Mouse (Mus musculus) heart, adult 11 months (tissue): ENCODE results near the gene Nccrp1.
"Not testable (repeated sequence)": the region's sequence is repeated elsewhere in the genome, so short reads cannot be mapped to it uniquely, and the experiment has no call there.

Experiments
- DNase-seq: peaks from one replicate; pipeline ENCODE4 v3.0.0; 2022

Gene Nccrp1

DNA sequence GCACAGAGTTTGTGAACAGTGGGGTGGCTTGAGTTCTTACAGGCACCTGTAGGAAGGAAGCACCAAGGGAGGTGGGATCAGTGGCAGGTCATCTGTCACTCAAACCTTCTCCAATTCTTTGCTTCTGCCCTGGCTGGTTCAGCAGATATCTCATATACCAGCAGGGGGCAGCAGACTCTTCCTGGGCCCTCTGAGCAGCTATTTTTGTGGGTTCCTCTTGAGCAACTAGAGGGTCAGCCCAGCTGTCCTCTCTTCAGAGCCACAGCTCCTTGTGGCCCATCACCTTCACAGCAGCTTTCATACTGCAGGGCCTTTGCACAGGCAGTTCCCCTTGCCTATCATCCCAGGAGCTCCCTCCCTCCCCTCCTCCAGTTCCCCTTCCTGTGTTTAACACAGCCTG, 21.2 kb upstream of the Nccrp1 start:
- DNase-seq = peak; percentile 92

DNA sequence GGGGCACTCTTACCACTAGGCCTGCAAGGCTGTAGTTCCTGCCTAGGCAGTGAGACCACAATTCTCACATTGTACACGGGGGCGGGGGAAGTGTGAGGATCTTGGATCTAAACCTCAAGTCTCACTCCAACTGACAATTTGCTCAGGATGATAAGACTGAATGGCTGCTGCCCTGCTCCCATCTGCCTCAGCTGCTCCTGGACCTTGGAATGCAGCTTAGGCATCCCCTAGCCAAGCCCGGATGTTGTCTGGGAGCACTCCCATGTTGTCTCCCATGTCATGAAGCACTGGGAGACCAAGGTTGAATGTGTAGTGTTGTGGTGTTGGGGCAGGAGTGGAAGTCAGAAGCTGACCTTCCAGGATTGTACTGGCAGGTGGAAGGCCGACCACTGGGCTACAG, 20.5 kb upstream of the Nccrp1 start:
- no peak for DNase-seq

DNA sequence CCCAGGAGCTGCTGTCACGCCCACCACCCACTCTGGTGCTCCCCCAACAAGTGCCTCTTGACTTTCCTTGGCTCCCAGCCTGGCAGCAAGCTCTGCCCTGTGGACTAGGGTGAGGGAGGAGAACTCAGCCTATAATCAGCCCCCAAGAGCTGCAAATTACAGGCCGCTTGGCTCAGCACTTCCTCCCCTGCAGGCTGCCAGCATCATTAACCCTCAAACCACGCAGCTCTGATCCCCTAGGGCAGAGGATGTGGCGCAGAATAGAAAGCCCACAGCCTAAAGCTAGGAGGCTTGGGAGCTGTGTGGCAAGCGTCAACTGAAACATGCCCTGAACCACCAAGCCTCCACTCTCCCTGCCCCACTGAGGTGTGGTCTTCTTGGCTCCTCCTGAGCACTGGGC, 18.4 kb upstream of the Nccrp1 start:
- DNase-seq = no peak

DNA sequence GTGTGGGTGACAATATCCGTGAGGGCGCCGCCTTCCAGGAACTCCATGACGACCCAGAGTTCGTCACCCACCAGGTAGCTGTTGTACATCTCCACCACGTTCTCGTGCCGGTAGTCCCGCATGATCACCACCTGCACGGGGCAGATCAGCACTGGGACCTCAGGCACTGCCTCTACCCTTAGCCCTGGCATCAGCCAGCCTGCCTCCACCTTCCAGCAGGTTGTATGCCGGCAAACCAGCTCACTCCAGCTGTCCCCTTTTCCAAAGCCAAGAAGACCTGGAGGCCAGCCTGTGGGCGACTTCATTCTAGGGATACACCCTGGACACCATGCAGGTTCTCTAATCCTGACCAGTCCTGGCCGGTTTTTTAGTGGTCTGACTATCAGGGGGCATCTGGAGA, 15.9 kb upstream of the Nccrp1 start:
- no peak for DNase-seq

DNA sequence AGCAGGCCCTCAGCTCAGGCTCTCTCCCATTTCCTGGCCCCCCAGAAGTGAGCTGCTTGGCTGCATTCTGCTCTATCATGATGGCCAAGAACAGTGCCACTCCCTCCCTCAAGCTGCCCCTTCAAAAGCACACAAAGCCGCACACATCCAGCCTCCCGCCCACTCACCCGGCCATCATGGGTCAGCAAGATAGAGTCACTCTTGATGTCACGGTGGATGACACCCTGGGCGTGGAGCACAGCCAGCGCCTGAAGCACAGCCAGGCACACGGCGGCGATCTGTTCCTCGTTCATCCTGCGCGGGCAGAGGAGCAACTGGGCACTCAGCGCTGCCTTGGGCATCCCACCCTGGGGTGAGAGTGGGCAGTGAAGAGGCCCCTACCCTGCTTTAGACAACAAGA, 15.3 kb upstream of the Nccrp1 start:
- no peak for DNase-seq

DNA sequence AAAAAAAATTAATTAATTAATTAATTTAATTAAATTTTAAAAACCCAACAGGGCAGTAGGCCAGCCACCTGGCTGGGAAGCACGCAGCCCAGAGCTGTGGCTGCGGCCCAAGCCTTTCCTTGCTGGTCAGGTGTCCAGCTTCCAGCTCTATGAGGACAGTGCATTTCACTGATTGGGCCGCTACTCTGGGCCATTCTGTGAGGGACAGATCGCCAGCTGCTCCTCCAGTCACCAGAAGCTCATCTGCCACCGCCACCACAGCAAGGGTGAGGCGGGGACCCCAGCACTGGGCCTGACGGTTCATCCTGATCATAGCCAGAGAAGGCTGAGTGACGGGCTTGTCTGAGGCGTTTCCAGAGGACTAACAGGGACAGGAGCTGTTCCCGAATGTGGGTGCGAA, 14.9 kb upstream of the Nccrp1 start:
- no peak for DNase-seq

DNA sequence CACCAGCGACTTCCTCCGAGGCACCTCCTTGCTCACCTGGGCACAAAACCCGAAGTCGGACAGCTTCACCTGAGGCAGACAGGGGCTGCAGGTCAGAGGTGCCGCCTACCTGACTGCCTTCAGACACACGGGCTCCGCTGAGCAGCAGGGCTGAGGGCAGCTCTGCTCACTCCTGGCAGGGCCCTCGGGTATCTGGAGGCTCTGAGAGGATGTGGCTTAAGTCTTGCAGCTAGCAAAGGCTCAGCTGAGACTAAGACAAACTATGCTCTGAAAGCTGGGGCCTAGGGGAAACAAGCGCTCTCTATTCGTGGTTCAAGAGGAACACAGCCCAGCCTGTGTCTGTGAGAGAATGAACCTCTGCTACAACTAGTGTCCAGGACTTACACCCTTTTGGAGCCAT, 13.8 kb upstream of the Nccrp1 start:
- no peak for DNase-seq

DNA sequence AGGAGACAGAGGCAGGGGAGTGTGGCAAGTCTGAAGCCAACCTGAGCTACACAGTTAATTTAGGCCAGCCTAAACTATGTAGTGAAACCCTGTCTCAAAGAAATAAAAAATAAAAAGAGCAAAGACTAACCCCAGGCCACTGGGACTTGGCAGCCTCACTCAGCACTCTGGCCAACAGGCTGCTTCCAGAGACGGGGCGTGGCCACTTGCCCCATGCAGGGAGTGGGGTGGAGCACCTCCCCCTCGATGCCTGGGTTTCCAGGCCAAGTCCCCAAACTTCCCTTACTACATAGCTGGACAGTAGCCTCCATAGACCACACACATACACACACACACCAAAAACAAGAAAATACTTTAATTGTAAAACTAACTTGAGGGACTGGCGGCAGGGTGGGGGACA, 11.4 kb upstream of the Nccrp1 start:
- DNase-seq = peak; percentile 97

DNA sequence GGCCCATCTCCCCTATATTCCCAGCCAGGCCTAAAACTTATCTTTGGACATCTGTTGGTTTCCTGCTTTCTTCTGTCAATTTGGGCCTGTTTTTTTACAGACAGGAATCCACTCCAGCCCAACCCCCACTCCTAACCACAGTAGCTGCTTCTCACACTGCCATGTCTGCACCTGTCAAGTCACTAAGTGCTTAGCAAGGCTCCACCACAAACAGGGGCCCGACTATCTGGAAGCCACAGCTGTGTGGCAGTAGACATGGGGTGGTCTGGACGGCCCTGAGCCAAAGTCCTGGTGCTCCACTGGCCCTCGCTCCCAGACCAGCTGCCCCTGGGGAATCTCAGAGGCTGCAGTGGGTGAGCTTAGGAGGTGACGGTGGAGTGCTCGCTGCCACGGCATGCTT, 10.7 kb upstream of the Nccrp1 start:
- DNase-seq = no peak

DNA sequence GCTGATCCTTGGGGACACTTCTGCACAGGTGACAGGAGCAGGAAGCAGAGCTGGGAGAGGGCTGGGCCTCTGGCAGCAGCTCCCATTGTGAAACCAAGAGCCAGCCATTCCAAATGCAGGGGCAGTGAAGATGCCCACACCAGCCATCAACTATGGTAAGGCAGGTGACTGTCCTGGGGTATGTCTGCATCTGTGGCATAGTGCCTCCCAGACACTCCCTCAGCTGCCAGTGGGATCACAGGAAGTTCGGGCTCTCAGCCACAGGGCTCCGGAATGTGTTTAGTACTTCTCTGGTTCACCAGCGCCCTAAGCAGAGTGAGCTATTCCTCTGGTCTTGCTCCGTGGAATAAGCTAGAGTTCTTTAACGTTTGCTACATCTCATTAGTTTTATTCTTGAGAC, 10.0 kb upstream of the Nccrp1 start:
- no peak for DNase-seq

DNA sequence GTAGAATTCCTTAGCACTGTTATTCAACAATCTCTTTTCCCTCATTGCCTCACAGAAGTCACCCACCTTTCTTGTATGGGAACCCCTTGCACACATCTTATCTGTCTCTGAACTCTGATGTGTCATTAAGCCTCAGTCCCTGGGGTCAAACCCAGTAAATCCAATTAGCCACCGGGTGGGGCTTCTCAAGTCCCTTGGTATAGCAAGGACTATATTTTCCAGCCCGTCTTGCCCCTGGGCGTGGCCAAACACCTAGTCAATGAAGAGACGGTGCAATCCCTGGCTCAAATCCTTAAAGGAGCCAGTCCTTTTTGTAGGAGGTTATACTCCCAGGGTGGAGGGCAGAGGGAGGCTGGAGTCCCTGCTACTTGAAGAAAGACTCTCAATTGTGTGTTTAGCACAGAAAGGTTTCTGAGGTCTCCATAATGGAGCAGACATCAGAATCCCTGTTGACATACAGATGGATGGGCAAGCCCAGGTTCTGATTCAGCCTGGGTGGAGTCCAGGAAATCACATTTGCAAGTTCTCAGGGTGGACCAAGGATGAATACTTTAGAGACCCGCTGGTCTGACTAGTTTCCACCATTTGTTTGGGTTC, 9.0 kb upstream of the Nccrp1 start:
- no peak for DNase-seq

DNA sequence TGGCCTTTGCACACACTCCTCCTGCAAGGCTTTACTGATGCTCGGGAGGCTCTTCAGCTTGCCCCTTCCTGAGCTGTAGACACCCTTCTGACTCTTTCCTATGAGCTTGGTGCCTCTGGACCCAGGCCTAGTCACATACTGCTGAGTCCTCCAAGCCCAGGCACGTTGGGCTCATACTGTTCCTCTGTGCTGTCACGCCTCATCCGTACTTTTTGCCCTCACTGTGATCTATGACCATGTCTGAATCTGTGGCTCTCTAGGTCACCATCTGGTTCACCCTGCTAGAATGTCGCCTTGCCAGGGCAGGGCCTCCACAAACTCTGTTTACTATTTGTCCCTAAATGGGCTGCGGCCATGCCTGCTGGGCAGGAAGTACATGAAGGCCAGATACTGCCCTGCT, 6.0 kb upstream of the Nccrp1 start:
- DNase-seq = no peak

DNA sequence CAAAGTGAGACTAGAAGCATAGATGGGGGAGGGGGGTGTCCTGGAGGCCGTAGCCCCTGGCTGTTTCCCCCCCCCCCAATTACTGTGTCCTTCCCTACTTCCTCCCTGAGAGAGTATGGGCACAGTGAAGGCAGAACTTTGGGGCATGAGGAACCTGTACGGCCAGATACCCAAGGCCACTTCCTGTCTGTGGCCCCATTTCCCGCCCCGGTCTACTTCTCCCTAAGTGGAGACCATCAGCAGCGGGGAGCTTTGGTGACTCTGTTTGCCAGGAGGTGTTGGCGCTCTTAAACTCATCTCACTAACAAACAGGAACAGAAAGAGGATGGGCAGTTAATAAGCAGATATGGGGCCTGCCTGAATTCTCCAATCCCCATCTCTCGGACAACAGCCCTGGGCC, 574 bp upstream of the Nccrp1 start:
- no peak for DNase-seq

DNA sequence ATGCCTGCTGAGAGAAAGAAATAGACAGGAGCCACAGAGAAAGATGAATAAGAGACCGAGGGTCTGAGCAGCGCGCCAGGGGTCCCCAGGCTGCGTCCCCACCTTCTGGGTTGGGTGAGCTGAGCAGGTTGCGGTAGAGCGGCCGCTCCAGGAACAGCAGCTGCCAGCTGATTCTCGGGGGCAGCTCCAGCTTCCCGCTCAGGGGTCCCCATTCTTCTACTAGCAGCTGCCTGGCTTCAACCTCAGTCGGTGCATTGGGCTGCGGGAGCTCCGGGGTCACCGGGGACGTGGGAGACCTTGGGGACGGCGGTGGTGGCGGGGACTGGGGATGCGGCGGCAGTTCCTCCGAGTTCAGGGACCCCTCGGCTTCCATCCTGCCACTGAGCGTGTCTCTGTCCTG, 405 bp downstream of the Nccrp1 start:
- DNase-seq = no peak

DNA sequence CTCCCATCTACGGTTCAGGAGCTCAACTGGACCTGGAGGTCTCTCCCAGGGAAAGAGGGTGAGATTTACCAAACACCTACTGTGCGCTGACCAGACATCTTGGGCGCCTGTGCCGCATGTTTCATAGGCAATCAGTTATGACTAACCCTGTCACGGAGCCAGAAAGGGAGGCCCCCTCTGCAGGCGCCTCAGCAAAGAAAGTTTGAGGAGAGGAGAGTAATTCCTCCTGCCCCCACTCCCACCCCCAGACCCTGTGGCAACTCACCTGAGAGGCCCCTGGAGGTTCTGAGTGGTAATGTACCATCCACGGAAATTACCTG, 1.2 kb downstream of the Nccrp1 start:
- DNase-seq = no peak

DNA sequence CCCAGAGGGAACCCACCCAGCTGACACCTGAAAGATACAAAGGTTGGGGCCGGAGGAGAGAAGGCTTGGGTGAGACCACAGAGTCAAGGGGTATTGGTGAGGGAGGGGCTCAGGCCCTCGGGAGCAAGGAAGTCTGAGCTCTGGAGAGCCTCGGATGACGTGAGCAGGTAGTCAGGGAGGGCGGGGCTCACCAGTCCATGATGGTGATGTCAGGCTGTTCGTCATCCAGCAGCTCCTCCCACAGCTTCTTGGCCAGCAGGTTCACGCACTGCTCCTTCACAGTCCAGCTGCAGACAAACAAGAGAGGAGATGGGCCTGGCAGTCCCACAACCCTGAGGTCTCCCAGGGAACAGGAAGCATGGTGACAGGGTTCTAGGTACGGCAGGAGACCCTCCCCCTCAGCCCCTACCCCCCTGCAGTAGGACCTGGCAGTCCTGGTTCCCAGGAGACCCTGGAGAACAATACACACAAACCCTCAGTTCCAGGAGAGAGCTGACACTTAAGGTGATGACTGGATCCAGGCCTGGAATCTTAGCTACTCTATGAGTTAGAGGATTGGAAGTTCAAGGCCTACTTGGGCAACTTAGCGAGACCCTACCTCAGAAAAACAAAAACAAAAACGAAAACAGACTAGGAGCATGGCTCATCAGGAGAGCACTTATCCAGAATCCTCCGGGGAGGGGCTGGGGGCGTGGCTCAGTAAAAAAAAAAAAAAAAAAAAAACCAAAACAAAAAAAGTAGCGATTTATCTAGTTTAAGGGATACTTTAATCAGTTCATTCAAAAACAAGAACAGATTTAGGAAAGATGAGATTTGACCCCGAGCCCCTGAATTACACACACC, 1.8 kb downstream of the Nccrp1 start:
- no peak for DNase-seq

DNA sequence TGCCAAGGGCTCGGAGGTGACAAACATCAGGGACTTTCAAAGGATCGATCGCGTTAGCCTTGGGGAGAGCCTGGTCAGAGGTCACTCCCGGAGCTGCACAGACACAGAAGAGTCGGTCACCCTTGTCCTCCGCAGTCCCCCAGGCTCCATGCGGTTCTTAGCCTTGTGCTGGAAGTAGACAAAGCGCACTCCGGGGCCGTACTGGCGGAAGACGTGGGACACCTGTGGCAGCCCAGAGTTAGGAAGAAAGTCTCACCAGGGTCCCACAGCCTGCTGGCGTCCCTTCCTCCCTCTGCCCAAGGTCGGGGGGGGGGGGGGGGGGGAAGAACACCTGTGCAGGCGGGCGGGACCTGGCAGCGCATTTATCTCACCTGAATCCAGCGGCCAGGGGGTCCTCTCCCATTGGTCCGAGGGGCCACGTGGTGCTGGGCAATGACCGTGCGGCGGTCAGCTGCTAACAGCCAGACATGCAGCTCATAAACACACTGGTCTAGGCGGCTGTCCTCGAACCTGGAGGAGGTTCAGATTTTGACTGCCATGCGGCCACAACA, 2.9 kb downstream of the Nccrp1 start:
- DNase-seq = no peak

DNA sequence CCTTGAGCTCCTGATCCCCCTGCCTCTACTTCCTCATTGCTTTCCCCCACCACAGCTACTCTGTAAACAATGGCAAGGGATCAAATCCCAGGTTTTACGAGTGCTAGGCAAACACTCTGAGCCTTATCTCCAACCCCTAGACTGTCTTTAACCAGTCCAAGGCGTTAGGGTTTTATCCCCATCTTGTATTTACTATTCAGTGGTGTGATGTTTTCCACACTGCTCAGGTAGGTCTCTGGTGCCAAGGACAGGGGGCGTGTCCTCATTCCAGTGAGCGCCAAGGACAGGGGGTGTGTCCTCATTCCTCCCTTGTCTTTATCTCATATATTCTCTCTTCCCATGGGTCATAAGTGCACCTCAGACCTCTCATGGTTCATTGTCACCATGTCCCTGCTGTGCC, 6.5 kb downstream of the Nccrp1 start, which contains the start of gene Sycn:
Gene Sycn, plus strand, starts transcription at position 360 of the 400 bp plus-strand sequence.
- DNase-seq = no peak

DNA sequence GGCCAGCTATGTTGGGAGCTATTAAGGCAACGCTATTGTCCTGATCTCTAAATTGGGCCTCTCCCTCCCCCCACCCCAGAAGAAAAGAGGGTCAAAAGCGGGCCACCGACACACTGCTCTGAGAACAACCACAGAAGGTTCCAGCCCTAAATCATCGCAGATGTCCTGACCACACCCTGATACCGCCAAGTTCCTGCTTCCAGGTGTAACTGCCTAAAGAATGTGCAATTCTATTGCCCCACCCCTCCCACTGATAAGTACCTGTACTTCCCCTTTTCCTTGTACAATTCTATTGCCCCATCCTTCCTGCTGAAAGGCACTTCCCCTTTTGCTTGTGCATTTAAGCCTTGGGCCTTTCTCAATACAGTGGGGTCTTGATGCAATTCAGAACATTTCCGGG, 8.2 kb downstream of the Nccrp1 start:
- DNase-seq = not testable (repeated sequence)

DNA sequence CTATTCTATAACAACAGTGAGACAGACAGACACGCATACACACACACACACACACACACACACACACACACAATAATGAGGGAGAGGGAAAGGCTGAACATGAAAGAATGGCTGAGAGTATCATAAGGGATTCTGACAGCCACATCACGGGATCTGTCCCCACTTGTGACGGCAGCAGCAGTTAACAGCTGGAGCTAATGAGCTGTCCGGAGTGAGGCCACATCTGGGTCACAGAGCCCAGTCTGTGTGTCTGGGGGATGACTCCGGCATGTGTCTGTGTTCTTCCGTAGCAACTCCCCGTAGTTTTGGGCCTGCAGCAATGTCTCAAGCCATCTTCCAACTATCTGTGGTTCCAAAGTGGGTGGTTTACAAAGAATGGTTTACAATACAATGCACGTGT, 15.0 kb downstream of the Nccrp1 start:
- DNase-seq = no peak

DNA sequence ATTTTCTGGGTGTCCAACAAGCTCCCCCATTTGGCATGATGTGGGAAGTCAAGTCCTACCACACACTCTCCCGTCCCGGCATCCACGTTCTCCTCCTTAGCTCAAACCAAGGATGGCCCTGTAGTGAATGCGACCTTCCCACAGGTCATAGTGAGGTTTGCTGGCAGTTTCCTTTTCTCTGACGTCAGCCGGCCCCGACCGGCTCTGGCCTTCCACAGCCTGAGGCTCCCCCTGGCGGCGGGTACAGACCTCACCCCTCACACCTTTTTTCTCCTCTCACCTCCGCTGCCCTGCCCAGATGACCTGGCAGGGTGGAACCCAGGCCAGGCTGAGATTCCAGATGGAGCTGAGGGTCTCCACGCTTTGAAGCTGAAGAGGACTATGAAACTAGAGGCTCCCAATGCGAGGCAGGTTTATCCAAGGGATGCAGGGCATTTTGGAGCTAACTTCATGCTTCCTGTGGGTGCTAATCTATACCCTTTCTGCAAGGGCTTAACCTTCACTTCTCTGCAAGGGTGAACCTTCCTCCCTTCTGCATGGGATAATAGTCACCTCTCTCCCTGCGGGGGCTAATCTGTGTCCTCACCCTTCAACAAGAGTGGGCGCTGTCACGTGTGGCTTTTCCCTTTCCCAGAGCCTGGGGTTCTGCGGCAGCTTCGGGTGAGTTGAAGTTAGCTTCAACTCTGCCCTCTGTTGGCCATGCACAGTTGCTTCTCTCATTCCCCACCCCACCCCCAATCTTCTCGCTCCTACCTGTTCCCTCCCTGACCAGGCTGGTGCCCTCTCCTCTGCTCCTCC, 18.9 kb downstream of the Nccrp1 start:
- peak; percentile 96 for DNase-seq

DNA sequence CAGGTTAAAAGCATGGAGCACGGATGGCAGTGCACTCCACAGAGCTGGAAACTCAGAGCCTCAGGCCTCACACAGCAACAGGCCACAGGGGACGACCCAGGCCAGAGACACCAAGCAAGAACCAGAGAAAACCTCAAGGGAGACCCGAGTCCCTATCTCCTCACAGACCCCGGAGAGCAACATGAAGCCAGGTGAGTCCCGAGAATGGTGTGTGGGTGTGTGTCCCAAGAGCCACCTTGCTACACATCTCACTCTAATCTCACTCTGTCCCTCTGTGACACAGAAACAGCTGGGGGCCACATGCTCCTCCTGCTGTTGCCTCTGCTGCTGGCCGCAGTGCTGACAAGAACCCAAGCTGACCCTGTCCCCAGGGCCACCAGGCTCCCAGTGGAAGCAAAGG, 24.5 kb downstream of the Nccrp1 start, which contains the start of gene Ifnl3:
Gene Ifnl3, plus strand, starts transcription at position 301 of the 400 bp plus-strand sequence.
- not testable (repeated sequence) for DNase-seq

DNA sequence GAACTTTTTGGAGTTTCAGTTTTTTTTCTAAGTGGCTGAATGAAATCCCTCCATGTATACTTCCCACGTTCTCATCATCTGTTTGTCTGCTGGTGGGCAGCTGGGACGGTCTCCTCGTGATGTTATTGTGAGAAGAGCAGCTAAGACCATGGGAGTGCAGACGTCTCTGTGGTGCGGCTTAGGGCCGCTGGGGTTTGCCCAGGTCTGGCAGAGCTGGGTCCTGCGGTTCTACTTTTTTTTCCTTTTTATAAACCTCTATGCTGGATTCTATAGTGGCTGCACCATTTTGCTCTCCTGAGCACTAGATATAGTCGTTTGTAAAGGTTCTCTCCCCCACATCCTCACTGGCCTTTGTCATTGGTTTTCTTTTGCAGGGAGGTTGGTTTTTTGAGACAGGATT, 35.6 kb downstream of the Nccrp1 start:
- DNase-seq = no peak
